Mouse (Mus musculus) ovary, adult 18-20 months (tissue): ENCODE measurements around the gene Mrpl47.
"Not testable (repeated sequence)": the region's sequence is repeated elsewhere in the genome, so short reads cannot be mapped to it uniquely, and the experiment has no call there.

ENCODE experiments used
- DNase-seq: peaks from one replicate; pipeline ENCODE4 v3.0.0; 2022; ENCODE audit warnings: low spot score, mixed read lengths

Gene Mrpl47

GRCm38 (mm10) chr3:32737172-32737655 lies at the start of gene Mrpl47:
Mrpl47 (minus strand) TSS chr3:32737605.
- no peak for DNase-seq

- no peak for DNase-seq
These were observed 33.4 kb upstream of the Mrpl47 start for GRCm38 (mm10) chr3:32770781-32771180.

- DNase-seq, result no peak
These were observed 26.5 kb upstream of the Mrpl47 start for GRCm38 (mm10) chr3:32763902-32764301.

GRCm38 (mm10) chr3:32762962-32763361 lies 25.6 kb upstream of the Mrpl47 start:
- no peak for DNase-seq

GRCm38 (mm10) chr3:32759212-32759611 lies 21.8 kb upstream of the Mrpl47 start:
- DNase-seq, result no peak

GRCm38 (mm10) chr3:32754384-32754915 lies 17.0 kb upstream of the Mrpl47 start:
- DNase-seq, result no peak

- no peak for DNase-seq
These were observed 12.6 kb upstream of the Mrpl47 start for GRCm38 (mm10) chr3:32749820-32750579.

- no peak for DNase-seq
These were observed 11.0 kb upstream of the Mrpl47 start for GRCm38 (mm10) chr3:32748384-32748783.

- not testable (repeated sequence) for DNase-seq
These were observed 8.0 kb upstream of the Mrpl47 start for GRCm38 (mm10) chr3:32745426-32745825.

- DNase-seq, result no peak
These were observed 7.6 kb upstream of the Mrpl47 start for GRCm38 (mm10) chr3:32745001-32745400.

- no peak for DNase-seq
These were observed 4.9 kb upstream of the Mrpl47 start for GRCm38 (mm10) chr3:32742276-32742780.

- DNase-seq, result no peak
These were observed 1.1 kb upstream of the Mrpl47 start for GRCm38 (mm10) chr3:32738549-32738948.

- DNase-seq, result peak; percentile 98
These were observed 897 bp downstream of the Mrpl47 start, which contains the start of gene Ndufb5 for GRCm38 (mm10) chr3:32736244-32737171. Ndufb5 (plus strand) TSS chr3:32736990.

GRCm38 (mm10) chr3:32727861-32728260 lies 9.5 kb downstream of the Mrpl47 start:
- no peak for DNase-seq

- no peak for DNase-seq
These were observed 11.5 kb downstream of the Mrpl47 start for GRCm38 (mm10) chr3:32725951-32726350.

GRCm38 (mm10) chr3:32724191-32724590 lies 13.2 kb downstream of the Mrpl47 start:
- DNase-seq, result no peak

GRCm38 (mm10) chr3:32718271-32718670 lies 19.1 kb downstream of the Mrpl47 start:
- DNase-seq, result no peak

GRCm38 (mm10) chr3:32717403-32717802 lies 20.0 kb downstream of the Mrpl47 start:
- DNase-seq, result not testable (repeated sequence)

- DNase-seq, result no peak
These were observed 23.7 kb downstream of the Mrpl47 start for GRCm38 (mm10) chr3:32713711-32714110.

GRCm38 (mm10) chr3:32709388-32709787 lies 28.0 kb downstream of the Mrpl47 start:
- DNase-seq, result no peak

- DNase-seq, result peak; percentile 98
These were observed 28.8 kb downstream of the Mrpl47 start for GRCm38 (mm10) chr3:32708368-32709231.
